Mouse (Mus musculus): ENCODE results near the gene Sst. TPM values are rescaled to one million over a fixed set of nuclear protein-coding genes. Genes with fewer than 3 reads are reported as not detected.

The Sst gene
- polyA plus RNA-seq, 1 experiment, result not detected

DNA sequence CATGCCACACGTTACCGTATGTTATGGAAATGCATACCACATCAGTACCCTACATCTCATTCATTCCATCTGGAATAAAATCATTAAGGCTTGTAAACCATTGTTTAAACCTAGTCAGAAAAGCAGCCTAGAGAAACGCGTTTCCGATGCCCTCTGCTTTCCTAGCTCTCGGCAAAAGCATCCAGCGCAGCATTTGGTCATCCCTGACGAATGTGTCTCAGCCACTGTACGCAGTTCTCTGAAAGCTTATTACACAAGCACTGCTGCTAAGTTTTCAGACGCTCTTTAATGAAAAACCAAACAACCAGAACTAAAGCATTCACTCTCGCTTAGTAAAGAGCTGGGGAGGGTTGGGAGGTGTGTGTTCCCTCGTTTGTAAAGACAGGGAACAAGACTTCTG is 5.7 kb downstream of the Sst start:
- Histone ChIP-seq H3K27ac (ENCODE audit: control insufficient read depth, insufficient read depth, low read depth, low read length) (no peak overlapping the region), H3K4me3 (ENCODE audit: control insufficient read depth, low read depth, low read length) (no peak overlapping the region), H3K4me1 (ENCODE audit: control insufficient read depth, insufficient read depth, low read length) (no peaks in the 10 kb centered on the region), H3K27me3 (ENCODE audit: control insufficient read depth, insufficient read depth, low read length) (no peaks in the 10 kb centered on the region), H3K36me3 (ENCODE audit: control insufficient read depth, insufficient read depth, low read length) (no peaks in the 10 kb centered on the region)
- TF ChIP-seq POLR2A (IDR thresholded peaks at IDR 0.05; ENCODE audit: control insufficient read depth, low read depth, low read length) (no peak), CTCF (IDR thresholded peaks at IDR 0.05; ENCODE audit: control insufficient read depth, insufficient read depth, insufficient replicate concordance, low read depth, low read length) (no peak)

DNA sequence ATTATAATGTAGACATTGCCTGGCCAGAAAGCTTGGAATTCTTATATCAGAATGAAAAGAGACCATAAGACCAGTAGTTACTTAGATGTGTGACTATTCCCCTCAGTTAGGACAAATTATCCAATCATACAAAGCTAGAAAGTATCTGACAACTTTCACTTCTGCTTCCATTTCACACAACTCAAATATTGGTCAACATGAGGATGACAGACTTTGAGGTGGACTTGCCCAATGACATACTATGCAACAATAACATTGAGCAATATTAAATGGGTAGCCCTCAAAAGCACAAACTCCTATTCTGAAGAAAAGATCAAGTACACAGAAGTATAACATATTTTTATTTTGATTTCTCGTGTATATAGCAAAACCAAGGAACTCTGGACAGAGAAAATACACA is 35.5 kb downstream of the Sst start:
- TF ChIP-seq CTCF (IDR thresholded peaks at IDR 0.05; ENCODE audit: control insufficient read depth, insufficient read depth, insufficient replicate concordance, low read depth, low read length) (no peak), POLR2A (IDR thresholded peaks at IDR 0.05; ENCODE audit: control insufficient read depth, low read depth, low read length) (no peak)
- H3K4me1 ChIP-seq (ENCODE audit: control insufficient read depth, insufficient read depth, low read length), result no peaks in the 10 kb centered on the region
- H3K27me3 ChIP-seq (ENCODE audit: control insufficient read depth, insufficient read depth, low read length), result no peaks in the 10 kb centered on the region

GRCm38 (mm10) chr16:23849720-23850119 is 41.0 kb downstream of the Sst start:
- TF ChIP-seq CTCF (IDR thresholded peaks at IDR 0.05; ENCODE audit: control insufficient read depth, insufficient read depth, insufficient replicate concordance, low read depth, low read length), result no peak
- no peak for TF ChIP-seq POLR2A (IDR thresholded peaks at IDR 0.05; ENCODE audit: control insufficient read depth, low read depth, low read length)
- Histone ChIP-seq H3K4me3 (ENCODE audit: control insufficient read depth, low read depth, low read length) (no peak overlapping the region), H3K36me3 (ENCODE audit: control insufficient read depth, insufficient read depth, low read length) (no peaks in the 10 kb centered on the region)

More for the DNA sequence above, 35.5 kb downstream of the Sst start:
- Histone ChIP-seq H3K27ac (ENCODE audit: control insufficient read depth, insufficient read depth, low read depth, low read length) (no peak overlapping the region), H3K36me3 (ENCODE audit: control insufficient read depth, insufficient read depth, low read length) (no peaks in the 10 kb centered on the region), H3K4me3 (ENCODE audit: control insufficient read depth, low read depth, low read length) (no peak overlapping the region)

DNA sequence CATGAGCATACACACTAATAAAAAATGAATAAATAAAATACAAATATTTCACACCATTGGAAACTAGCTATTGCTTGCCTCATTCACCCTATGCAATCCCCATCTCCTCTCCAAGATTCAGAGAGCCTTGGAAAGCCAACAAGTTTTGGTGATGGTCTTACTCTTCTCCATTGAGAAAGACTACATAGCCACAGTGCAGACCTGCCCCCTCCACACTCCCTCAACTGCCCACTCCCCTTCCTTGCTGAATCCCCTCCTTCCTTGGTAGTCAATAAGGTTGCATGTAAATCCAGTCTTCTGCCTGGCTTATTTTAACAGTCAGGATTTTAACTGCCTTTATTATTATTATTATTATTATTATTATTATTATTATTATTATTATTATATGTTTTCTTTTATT is 41.6 kb downstream of the Sst start:
- no peak overlapping the region for H3K27ac ChIP-seq (ENCODE audit: control insufficient read depth, insufficient read depth, low read depth, low read length)
- no peaks in the 10 kb centered on the region for H3K27me3 ChIP-seq (ENCODE audit: control insufficient read depth, insufficient read depth, low read length)
- no peaks in the 10 kb centered on the region for H3K36me3 ChIP-seq (ENCODE audit: control insufficient read depth, insufficient read depth, low read length)
- no peak overlapping the region for H3K4me3 ChIP-seq (ENCODE audit: control insufficient read depth, low read depth, low read length)
- H3K4me1 ChIP-seq (ENCODE audit: control insufficient read depth, insufficient read depth, low read length), result no peaks in the 10 kb centered on the region
- TF ChIP-seq POLR2A (IDR thresholded peaks at IDR 0.05; ENCODE audit: control insufficient read depth, low read depth, low read length) (no peak), CTCF (IDR thresholded peaks at IDR 0.05; ENCODE audit: control insufficient read depth, insufficient read depth, insufficient replicate concordance, low read depth, low read length) (no peak)

More at GRCm38 (mm10) chr16:23849720-23850119, 41.0 kb downstream of the Sst start:
- Histone ChIP-seq H3K27ac (ENCODE audit: control insufficient read depth, insufficient read depth, low read depth, low read length) (no peak overlapping the region), H3K4me1 (ENCODE audit: control insufficient read depth, insufficient read depth, low read length) (no peaks in the 10 kb centered on the region), H3K27me3 (ENCODE audit: control insufficient read depth, insufficient read depth, low read length) (no peaks in the 10 kb centered on the region)

DNA sequence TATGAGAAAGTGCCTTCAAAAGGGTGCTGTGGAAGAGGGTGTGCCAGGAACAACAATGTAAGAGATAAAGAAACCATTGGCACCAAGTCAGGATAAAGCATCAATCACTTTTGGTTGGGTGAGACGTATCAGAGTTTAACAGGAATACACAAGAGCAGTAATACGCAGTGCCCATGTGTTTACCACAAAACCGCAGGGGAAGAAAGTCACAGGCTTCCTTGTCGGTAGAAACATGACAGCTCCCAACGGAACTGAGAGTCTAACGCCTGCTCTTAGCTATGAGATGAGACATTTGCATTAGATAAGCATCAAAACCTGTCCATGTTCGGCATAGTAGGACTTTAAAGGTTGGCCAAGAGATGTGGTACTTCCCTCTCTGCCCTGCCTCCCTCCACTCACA is 46.1 kb downstream of the Sst start:
- H3K4me3 ChIP-seq (ENCODE audit: control insufficient read depth, low read depth, low read length), result no peak overlapping the region
- TF ChIP-seq CTCF (IDR thresholded peaks at IDR 0.05; ENCODE audit: control insufficient read depth, insufficient read depth, insufficient replicate concordance, low read depth, low read length) (no peak), POLR2A (IDR thresholded peaks at IDR 0.05; ENCODE audit: control insufficient read depth, low read depth, low read length) (no peak)

GRCm38 (mm10) chr16:23842609-23843008 is 48.1 kb downstream of the Sst start:
- H3K36me3 ChIP-seq (ENCODE audit: control insufficient read depth, insufficient read depth, low read length), result no peaks in the 10 kb centered on the region
- no peaks in the 10 kb centered on the region for H3K4me1 ChIP-seq (ENCODE audit: control insufficient read depth, insufficient read depth, low read length)
- no peak for TF ChIP-seq CTCF (IDR thresholded peaks at IDR 0.05; ENCODE audit: control insufficient read depth, insufficient read depth, insufficient replicate concordance, low read depth, low read length)
- no peak for TF ChIP-seq POLR2A (IDR thresholded peaks at IDR 0.05; ENCODE audit: control insufficient read depth, low read depth, low read length)
- no peak overlapping the region for H3K4me3 ChIP-seq (ENCODE audit: control insufficient read depth, low read depth, low read length)
- no peak overlapping the region for H3K27ac ChIP-seq (ENCODE audit: control insufficient read depth, insufficient read depth, low read depth, low read length)
- H3K27me3 ChIP-seq (ENCODE audit: control insufficient read depth, insufficient read depth, low read length), result no peaks in the 10 kb centered on the region

More for the DNA sequence above, 46.1 kb downstream of the Sst start:
- Histone ChIP-seq H3K36me3 (ENCODE audit: control insufficient read depth, insufficient read depth, low read length) (no peaks in the 10 kb centered on the region), H3K27me3 (ENCODE audit: control insufficient read depth, insufficient read depth, low read length) (no peaks in the 10 kb centered on the region), H3K4me1 (ENCODE audit: control insufficient read depth, insufficient read depth, low read length) (no peaks in the 10 kb centered on the region), H3K27ac (ENCODE audit: control insufficient read depth, insufficient read depth, low read depth, low read length) (no peak overlapping the region)

Other genes starting within 250 kb of the Sst start
- gene Rtp2, start 41.4 kb upstream of the Sst start, polyA plus RNA-seq (2012; rRNA removed), result 0.20 and 0.66 TPM in 2 replicates
- gene Gm37419, start 97.5 kb upstream of the Sst start, polyA plus RNA-seq (2012; rRNA removed), result not detected in 2 replicates
- 2.2 and 2.4 TPM in 2 replicates for gene Bcl6, start 97.9 kb upstream of the Sst start, polyA plus RNA-seq (2012; rRNA removed)

All from testis, adult 2 months (tissue).